Mouse (Mus musculus): ENCODE results near the gene Tmem217. TPM values are rescaled to one million over a fixed set of nuclear protein-coding genes. Genes with fewer than 3 reads are reported as not detected.
A peak's percentile ranks its signal among the peaks of the same experiment; 100 is the strongest.

Gene Tmem217
- polyA plus RNA-seq, 1 experiment from 2014 or later = not detected

- Histone ChIP-seq H3K9ac (ENCODE audit: low read depth, low read length) (no peak overlapping the region), H3K27ac (ENCODE audit: low read depth, low read length) (no peak overlapping the region), H3K4me3 (ENCODE audit: low read depth, low read length) (peak overlapping the region; percentile 96), H3K4me1 (replicated peaks; ENCODE audit: control insufficient read depth, insufficient read depth, low read length) (peaks cover 14% of the 10 kb centered on the region; the same call in 1 of the 2 replicates), H3K27me3 (replicated peaks; ENCODE audit: control insufficient read depth, insufficient read depth, low read length) (no peaks in the 10 kb centered on the region), H3K9me3 (ENCODE audit: control insufficient read depth) (no peaks in the 10 kb centered on the region), H3K4me2 (replicated peaks; ENCODE audit: low read depth) (peak overlapping the region; percentile 89), H3K36me3 (ENCODE audit: control insufficient read depth, insufficient read depth) (peaks cover 19% of the 10 kb centered on the region)
- no peak for ATAC-seq
- WGBS = 78% methylated on average over 11 of the region's 11 CpGs
- no peak for TF ChIP-seq CTCF (IDR thresholded peaks at IDR 0.05; ENCODE audit: low read depth)
These were observed 58.7 kb downstream of the Tmem217 start for GRCm38 (mm10) chr17:29493461-29493980.

- Histone ChIP-seq H3K36me3 (ENCODE audit: control insufficient read depth, insufficient read depth) (peaks cover 19% of the 10 kb centered on the region), H3K27ac (ENCODE audit: low read depth, low read length) (peak overlapping the region; percentile 95; the same call in 1 of the 2 replicates), H3K27me3 (replicated peaks; ENCODE audit: control insufficient read depth, insufficient read depth, low read length) (no peaks in the 10 kb centered on the region), H3K4me2 (replicated peaks; ENCODE audit: low read depth) (peak overlapping the region; percentile 89), H3K9me3 (ENCODE audit: control insufficient read depth) (no peaks in the 10 kb centered on the region), H3K9ac (ENCODE audit: low read depth, low read length) (peak overlapping the region; percentile 95), H3K4me3 (ENCODE audit: low read depth, low read length) (peak overlapping the region; percentile 96), H3K4me1 (replicated peaks; ENCODE audit: control insufficient read depth, insufficient read depth, low read length) (peaks cover 14% of the 10 kb centered on the region; the same call in 1 of the 2 replicates)
- WGBS = 1% methylated on average over 22 of the region's 22 CpGs
- peak; percentile 89 for TF ChIP-seq CTCF (IDR thresholded peaks at IDR 0.05; ENCODE audit: low read depth)
- ATAC-seq = no peak
These were observed 59.7 kb downstream of the Tmem217 start for GRCm38 (mm10) chr17:29492269-29493191.

- Histone ChIP-seq H3K4me2 (replicated peaks; ENCODE audit: low read depth) (peak overlapping the region; percentile 89), H3K9me3 (ENCODE audit: control insufficient read depth) (no peaks in the 10 kb centered on the region), H3K36me3 (ENCODE audit: control insufficient read depth, insufficient read depth) (peaks cover 19% of the 10 kb centered on the region), H3K4me1 (replicated peaks; ENCODE audit: control insufficient read depth, insufficient read depth, low read length) (peaks cover 14% of the 10 kb centered on the region; the same call in 1 of the 2 replicates), H3K4me3 (ENCODE audit: low read depth, low read length) (peak overlapping the region; percentile 96), H3K9ac (ENCODE audit: low read depth, low read length) (peak overlapping the region; percentile 95), H3K27ac (ENCODE audit: low read depth, low read length) (peak overlapping the region; percentile 95), H3K27me3 (replicated peaks; ENCODE audit: control insufficient read depth, insufficient read depth, low read length) (no peaks in the 10 kb centered on the region)
- no peak for TF ChIP-seq CTCF (IDR thresholded peaks at IDR 0.05; ENCODE audit: low read depth)
- ATAC-seq = no peak
- WGBS = 0% methylated on average over 48 of the region's 48 CpGs
These were observed 60.5 kb downstream of the Tmem217 start for GRCm38 (mm10) chr17:29491591-29492268.

- H3K27me3 ChIP-seq (replicated peaks; ENCODE audit: control insufficient read depth, insufficient read depth, low read length) = no peaks in the 10 kb centered on the region
- TF ChIP-seq CTCF (IDR thresholded peaks at IDR 0.05; ENCODE audit: low read depth) = peak; percentile 29
- peak within 1 kb of the TSS; percentile 96 for H3K4me3 ChIP-seq (ENCODE audit: low read depth, low read length)
- H3K27ac ChIP-seq (ENCODE audit: low read depth, low read length) = peak within 1 kb of the TSS; percentile 95
- H3K4me1 ChIP-seq (replicated peaks; ENCODE audit: control insufficient read depth, insufficient read depth, low read length) = peaks cover 14% of the 10 kb centered on the region; the same call in 1 of the 2 replicates
- WGBS = under 1% methylated on average over 73 of the region's 99 CpGs
- H3K36me3 ChIP-seq (ENCODE audit: control insufficient read depth, insufficient read depth) = peaks cover 19% of the 10 kb centered on the region
- H3K9ac ChIP-seq (ENCODE audit: low read depth, low read length) = peak within 1 kb of the TSS; percentile 95
- H3K9me3 ChIP-seq (ENCODE audit: control insufficient read depth) = no peaks in the 10 kb centered on the region
- peak within 1 kb of the TSS; percentile 89 for H3K4me2 ChIP-seq (replicated peaks; ENCODE audit: low read depth)
- ATAC-seq = peak; percentile 34; the same call in 1 of the 2 replicates
These were observed 61.2 kb downstream of the Tmem217 start, which contains the start of gene Pim1 for GRCm38 (mm10) chr17:29490713-29491581. Gene Pim1 (plus strand): TSS chr17:29490753.

GRCm38 (mm10) chr17:29489971-29490712 is 62.0 kb downstream of the Tmem217 start:
- Histone ChIP-seq H3K27me3 (replicated peaks; ENCODE audit: control insufficient read depth, insufficient read depth, low read length) (no peaks in the 10 kb centered on the region), H3K27ac (ENCODE audit: low read depth, low read length) (peak overlapping the region; percentile 95), H3K4me1 (replicated peaks; ENCODE audit: control insufficient read depth, insufficient read depth, low read length) (peaks cover 14% of the 10 kb centered on the region; the same call in 1 of the 2 replicates), H3K4me2 (replicated peaks; ENCODE audit: low read depth) (peak overlapping the region; percentile 89), H3K4me3 (ENCODE audit: low read depth, low read length) (peak overlapping the region; percentile 96), H3K9me3 (ENCODE audit: control insufficient read depth) (no peaks in the 10 kb centered on the region), H3K36me3 (ENCODE audit: control insufficient read depth, insufficient read depth) (peaks cover 19% of the 10 kb centered on the region), H3K9ac (ENCODE audit: low read depth, low read length) (peak overlapping the region; percentile 95)
- peak; percentile 88 for ATAC-seq
- TF ChIP-seq CTCF (IDR thresholded peaks at IDR 0.05; ENCODE audit: low read depth) = peak; percentile 25
- 1% methylated on average over 55 of the region's 68 CpGs for WGBS
